Mouse (Mus musculus) small intestine, adult 2 months (tissue): ENCODE measurements around the gene Adgrd1. TPM values are rescaled to one million over a fixed set of nuclear protein-coding genes. Genes with fewer than 3 reads are reported as not detected.

ENCODE experiments used
- H3K27ac ChIP-seq: fragments of 200-500 bp; 2 replicates; pipeline ENCODE4 v1.5.1; 2012; ENCODE audit warnings: low read depth, low read length, control low read depth, inconsistent platforms; ENCODE audit not compliant: insufficient read depth
- H3K27me3 ChIP-seq: fragments of 200-500 bp; 2 replicates; pipeline ENCODE4 v1.6.1; 2012; ENCODE audit warnings: mild to moderate bottlenecking, moderate library complexity, low read length, inconsistent platforms; ENCODE audit not compliant: control insufficient read depth, insufficient read depth
- H3K36me3 ChIP-seq: fragments of 200-500 bp; 2 replicates; pipeline ENCODE4 v1.6.1; 2012; ENCODE audit warnings: mild to moderate bottlenecking, low read length, control low read depth, inconsistent platforms; ENCODE audit not compliant: control insufficient read depth, insufficient read depth
- H3K4me1 ChIP-seq: fragments of 200-500 bp; 2 replicates; pipeline ENCODE4 v1.6.1; 2012; ENCODE audit warnings: low read length, inconsistent platforms, mixed read lengths; ENCODE audit not compliant: control insufficient read depth, insufficient read depth, insufficient read length
- H3K4me3 ChIP-seq: fragments of 200-500 bp; 2 replicates; pipeline ENCODE4 v1.5.1; 2012; ENCODE audit warnings: low read depth, mild to moderate bottlenecking, control low read depth, inconsistent platforms, low read length, moderate library complexity
- CTCF ChIP-seq: fragments of 200-500 bp; IDR thresholded peaks from 2 replicates; pipeline ENCODE4 v1.5.1; 2012; ENCODE audit warnings: low read depth, mild to moderate bottlenecking, control low read depth, inconsistent platforms, low read length, moderate library complexity, mixed read lengths; ENCODE audit not compliant: insufficient replicate concordance, insufficient read length; ENCODE audit errors: extremely low read depth
- POLR2A ChIP-seq: fragments of 200-500 bp; IDR thresholded peaks from 2 replicates; pipeline ENCODE4 v1.6.1; 2012; ENCODE audit warnings: low read depth, mild to moderate bottlenecking, control low read depth, inconsistent platforms, low read length, moderate library complexity
- WGBS: fragments of 180-500 bp; shearing (Covaris S2); methylation state at CpG from one replicate; pipeline ENCODE4 v1.1.7; 2018; 5-methylcytosine and 5-hydroxymethylcytosine counted together
- polyA plus RNA-seq: library from polyadenylated mRNA; depleted of rRNA; stranded (reverse); fragments of >200 nt; gene quantifications from 2 replicates; pipeline ENCODE4 v1.2.3, GENCODE M21; 2012; rRNA removed

Gene Adgrd1
- polyA plus RNA-seq, result 4.0 and 9.0 TPM in 2 replicates

DNA sequence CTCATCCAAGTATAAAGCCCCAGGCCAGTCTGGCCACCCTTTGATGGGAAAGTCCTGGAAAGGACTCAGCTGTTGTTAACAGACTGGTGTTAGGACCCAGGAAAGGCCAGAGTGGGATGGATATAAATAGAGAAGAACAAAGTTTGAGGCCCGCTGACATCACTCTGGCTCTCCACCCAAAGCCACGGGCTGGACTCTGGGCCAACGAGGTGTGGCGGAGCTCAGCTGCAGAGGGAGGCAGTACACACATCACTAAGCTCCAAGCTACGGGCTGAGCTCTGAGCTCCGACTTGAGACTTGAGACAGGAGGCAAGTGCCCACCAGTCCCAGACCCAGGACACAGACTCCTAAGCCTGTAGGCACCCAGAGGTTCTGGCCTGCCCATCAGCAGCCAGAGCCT, at the start of gene Adgrd1:
Gene Adgrd1, plus strand, starts transcription at position 240 of the 400 bp plus-strand sequence.
- WGBS, result 9% methylated on average over 6 of the region's 6 CpGs

GRCm38 (mm10) chr5:129049372-129049771, 47.2 kb upstream of the Adgrd1 start:
- WGBS, result 81% methylated on average over 9 of the region's 9 CpGs

More for the DNA sequence above, at the start of gene Adgrd1:
- no peaks in the 10 kb centered on the region for H3K36me3 ChIP-seq
- 0 out of 2 replicates have a peak, but pooled peaks have one; percentile 28 for TF ChIP-seq POLR2A
- no peak for TF ChIP-seq CTCF
- H3K4me1 ChIP-seq, result peaks cover 30% of the 10 kb centered on the region
- H3K4me3 ChIP-seq, result peak within 1 kb of the TSS; percentile 44
- peak within 1 kb of the TSS; percentile 21 for H3K27ac ChIP-seq
- no peaks in the 10 kb centered on the region for H3K27me3 ChIP-seq

DNA sequence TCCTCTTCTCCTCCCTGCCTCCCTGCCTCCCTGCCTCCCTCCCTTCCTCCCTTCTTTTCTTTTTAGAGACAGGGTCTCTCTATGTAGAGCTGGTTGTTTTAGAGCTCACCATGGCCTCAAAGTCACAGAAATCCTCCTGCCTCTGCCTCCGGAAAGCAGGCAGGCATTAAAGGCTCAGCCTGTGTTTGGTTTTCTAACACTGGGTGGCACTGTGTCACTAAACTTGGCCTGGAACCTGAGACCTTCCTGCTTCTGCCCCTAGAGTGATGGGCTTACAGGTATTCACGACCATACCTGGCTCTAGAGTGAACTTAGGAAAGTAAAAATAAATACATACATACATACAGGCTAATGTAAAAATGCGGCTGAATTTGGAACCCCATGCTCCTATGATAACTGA, 44.6 kb upstream of the Adgrd1 start:
- Histone ChIP-seq H3K27ac (no peak overlapping the region), H3K36me3 (no peaks in the 10 kb centered on the region), H3K27me3 (no peaks in the 10 kb centered on the region), H3K4me3 (no peak overlapping the region), H3K4me1 (no peaks in the 10 kb centered on the region)
- TF ChIP-seq CTCF (no peak), POLR2A (no peak)
- 70% methylated on average over 3 of the region's 3 CpGs for WGBS

More at GRCm38 (mm10) chr5:129049372-129049771, 47.2 kb upstream of the Adgrd1 start:
- H3K27me3 ChIP-seq, result no peaks in the 10 kb centered on the region
- TF ChIP-seq CTCF (no peak), POLR2A (no peak)
- H3K4me1 ChIP-seq, result no peaks in the 10 kb centered on the region
- H3K36me3 ChIP-seq, result no peaks in the 10 kb centered on the region
- no peak overlapping the region for H3K27ac ChIP-seq
- no peak overlapping the region for H3K4me3 ChIP-seq

- no peaks in the 10 kb centered on the region for H3K4me1 ChIP-seq
- TF ChIP-seq POLR2A, result no peak
- no peak for TF ChIP-seq CTCF
- no peaks in the 10 kb centered on the region for H3K36me3 ChIP-seq
- WGBS, result 32% methylated on average over 20 of the region's 20 CpGs
- H3K4me3 ChIP-seq, result no peak overlapping the region
- no peaks in the 10 kb centered on the region for H3K27me3 ChIP-seq
- H3K27ac ChIP-seq, result no peak overlapping the region
Observed at GRCm38 (mm10) chr5:129052636-129053355, 43.8 kb upstream of the Adgrd1 start.

GRCm38 (mm10) chr5:129054675-129055284, 41.8 kb upstream of the Adgrd1 start:
- H3K36me3 ChIP-seq, result no peaks in the 10 kb centered on the region
- no peak overlapping the region for H3K4me3 ChIP-seq
- H3K27ac ChIP-seq, result no peak overlapping the region
- TF ChIP-seq CTCF, result no peak
- no peaks in the 10 kb centered on the region for H3K4me1 ChIP-seq
- no peaks in the 10 kb centered on the region for H3K27me3 ChIP-seq
- WGBS, result 72% methylated on average over 9 of the region's 9 CpGs

GRCm38 (mm10) chr5:129059116-129059515, 37.4 kb upstream of the Adgrd1 start:
- Histone ChIP-seq H3K27me3 (no peaks in the 10 kb centered on the region), H3K4me1 (no peaks in the 10 kb centered on the region), H3K27ac (no peak overlapping the region), H3K4me3 (no peak overlapping the region), H3K36me3 (no peaks in the 10 kb centered on the region)
- WGBS, result 78% methylated on average over 3 of the region's 3 CpGs
- TF ChIP-seq CTCF, result peak; percentile 30; the same call in 1 of the 2 replicates
- no peak for TF ChIP-seq POLR2A

GRCm38 (mm10) chr5:129061579-129061978, 35.0 kb upstream of the Adgrd1 start:
- Histone ChIP-seq H3K36me3 (no peaks in the 10 kb centered on the region), H3K4me3 (no peak overlapping the region), H3K4me1 (peaks cover 7% of the 10 kb centered on the region), H3K27me3 (no peaks in the 10 kb centered on the region), H3K27ac (no peak overlapping the region)
- TF ChIP-seq POLR2A (no peak), CTCF (peak; percentile 78; the same call in 1 of the 2 replicates)
- WGBS, result 21% methylated on average over 13 of the region's 13 CpGs
